Mouse (Mus musculus) adrenal gland, postnatal 14 days (tissue): Measurements from ENCODE around the gene Shf. TPM values are rescaled to one million over a fixed set of nuclear protein-coding genes. Genes with fewer than 3 reads are reported as not detected.

Experiments
- DNase-seq: peaks from one replicate; pipeline ENCODE4 v3.0.0; 2021; ENCODE audit warnings: mixed read lengths
- total RNA-seq: library from RNA; stranded (reverse); gene quantifications from 2 replicates; pipeline ENCODE4 v1.2.3, GENCODE M21; 2021

Gene Shf
- total RNA-seq, 1 experiment from 2014 or later = 11.7 TPM

DNA sequence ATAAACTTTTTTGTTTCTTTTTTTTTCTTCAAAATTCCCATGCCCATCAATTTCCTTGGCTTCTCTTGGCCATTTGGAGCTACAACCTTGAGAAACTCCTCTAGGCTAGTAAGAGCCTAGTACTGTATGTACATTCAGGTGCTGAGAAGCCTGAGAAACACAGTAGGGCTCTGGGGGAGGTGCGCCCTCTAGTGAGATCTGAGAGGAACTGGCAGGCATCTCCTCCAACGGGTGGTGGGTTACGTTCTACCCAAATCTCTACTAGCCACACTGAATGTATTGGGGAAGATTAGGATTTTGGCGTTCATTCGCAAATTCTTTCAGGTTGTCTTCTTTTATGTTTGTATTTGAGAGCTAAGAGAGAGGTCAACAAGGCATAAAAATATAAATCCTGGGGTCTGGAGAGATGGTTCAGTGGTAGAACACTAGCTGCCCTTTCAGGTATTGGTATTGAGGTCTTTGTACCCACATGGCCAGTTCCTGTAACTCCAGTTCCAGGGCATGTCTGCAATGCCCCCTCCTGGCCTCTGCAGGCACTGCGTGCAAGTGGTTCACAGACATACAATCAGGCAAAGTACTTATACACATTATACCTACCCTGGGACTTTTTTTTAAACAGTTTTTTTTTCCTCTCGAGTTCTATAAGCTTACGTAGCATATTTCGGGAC lies 66.3 kb downstream of the Shf start:
- DNase-seq = peak; percentile 73

DNA sequence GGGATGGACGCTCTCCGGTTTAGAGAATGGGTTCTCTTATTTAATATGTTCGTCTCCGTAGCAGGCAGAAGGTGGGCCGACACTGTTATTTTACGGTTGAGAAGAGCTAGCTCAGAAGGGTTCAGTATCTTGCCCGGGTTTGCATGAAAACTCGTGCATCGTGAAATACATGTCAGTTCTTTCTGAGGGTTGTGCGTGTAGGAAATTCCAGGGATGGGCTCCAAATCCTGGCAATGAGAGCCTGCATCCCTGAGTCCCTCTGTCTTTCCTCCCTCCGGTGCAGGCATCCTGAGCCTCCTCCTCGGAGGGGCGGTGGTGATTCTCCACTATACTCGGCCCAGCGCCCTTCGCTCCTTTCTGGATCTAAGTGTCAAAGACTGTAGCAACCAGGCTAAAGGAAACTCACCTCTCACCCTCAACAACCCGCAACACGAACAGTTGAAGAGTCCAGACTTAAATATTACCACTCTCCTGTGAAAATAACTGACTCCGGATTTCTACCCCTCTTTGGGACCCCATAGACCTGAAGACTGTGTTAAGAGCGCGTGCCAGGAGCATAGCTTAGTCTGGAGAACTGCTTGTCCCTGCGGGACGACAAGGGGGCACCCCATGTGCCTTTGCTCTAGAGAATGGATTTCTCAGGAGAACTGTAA lies 66.9 kb downstream of the Shf start:
- no peak for DNase-seq

DNA sequence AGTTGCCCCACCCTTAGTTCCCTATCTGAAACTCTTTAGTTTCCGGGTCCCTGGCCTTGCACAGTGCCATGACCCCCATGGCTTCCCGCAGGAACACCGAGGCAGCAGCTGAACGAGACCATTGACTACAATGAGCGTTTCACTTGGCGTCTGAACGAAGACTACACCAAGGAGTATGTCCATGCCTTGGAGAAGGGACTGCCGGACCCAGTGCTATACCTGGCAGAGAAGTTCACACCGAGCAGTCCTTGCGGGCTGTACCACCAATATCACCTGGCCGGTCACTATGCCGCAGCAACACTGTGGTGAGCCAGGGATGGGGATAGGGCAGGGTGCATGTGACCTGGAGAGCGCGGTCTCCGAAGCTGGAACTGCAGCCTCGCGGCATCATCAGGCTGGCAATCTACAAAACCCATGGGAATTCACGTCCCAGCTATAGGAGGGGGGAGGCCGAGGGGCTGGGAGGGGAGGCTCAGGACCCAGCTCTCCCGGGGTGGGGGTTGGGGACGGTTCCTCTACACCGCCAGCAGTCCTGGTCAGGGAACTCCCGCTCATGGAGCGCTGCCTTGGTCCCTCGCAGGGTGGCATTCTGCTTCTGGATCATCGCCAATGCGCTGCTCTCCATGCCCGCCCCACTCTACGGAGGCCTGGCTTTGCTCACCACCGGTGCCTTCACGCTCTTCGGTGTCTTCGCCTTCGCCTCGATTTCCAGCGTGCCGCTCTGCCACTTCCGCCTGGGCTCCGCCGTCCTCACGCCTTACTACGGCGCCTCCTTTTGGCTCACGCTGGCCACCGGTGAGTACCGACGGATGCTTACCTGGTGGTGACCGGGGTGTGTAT lies 67.7 kb downstream of the Shf start:
- peak; percentile 59 for DNase-seq

DNA sequence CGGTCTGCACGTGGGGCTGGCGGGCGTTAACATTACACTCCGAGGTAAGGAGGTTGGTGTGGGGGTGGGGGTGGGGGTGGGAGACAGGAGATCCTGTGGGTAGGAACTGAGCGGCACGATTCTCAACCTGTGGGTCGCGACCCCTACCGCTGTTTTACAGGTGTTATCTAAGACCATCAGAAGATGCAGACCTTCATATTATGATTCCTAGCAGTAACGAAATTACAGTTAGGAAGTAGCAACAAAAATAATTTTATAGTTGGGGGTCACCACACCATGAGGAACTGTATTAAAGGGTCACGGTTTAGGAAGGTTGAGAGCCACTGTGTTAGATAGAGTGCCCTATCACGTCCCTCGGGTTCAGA lies 68.3 kb downstream of the Shf start:
- no peak for DNase-seq

DNA sequence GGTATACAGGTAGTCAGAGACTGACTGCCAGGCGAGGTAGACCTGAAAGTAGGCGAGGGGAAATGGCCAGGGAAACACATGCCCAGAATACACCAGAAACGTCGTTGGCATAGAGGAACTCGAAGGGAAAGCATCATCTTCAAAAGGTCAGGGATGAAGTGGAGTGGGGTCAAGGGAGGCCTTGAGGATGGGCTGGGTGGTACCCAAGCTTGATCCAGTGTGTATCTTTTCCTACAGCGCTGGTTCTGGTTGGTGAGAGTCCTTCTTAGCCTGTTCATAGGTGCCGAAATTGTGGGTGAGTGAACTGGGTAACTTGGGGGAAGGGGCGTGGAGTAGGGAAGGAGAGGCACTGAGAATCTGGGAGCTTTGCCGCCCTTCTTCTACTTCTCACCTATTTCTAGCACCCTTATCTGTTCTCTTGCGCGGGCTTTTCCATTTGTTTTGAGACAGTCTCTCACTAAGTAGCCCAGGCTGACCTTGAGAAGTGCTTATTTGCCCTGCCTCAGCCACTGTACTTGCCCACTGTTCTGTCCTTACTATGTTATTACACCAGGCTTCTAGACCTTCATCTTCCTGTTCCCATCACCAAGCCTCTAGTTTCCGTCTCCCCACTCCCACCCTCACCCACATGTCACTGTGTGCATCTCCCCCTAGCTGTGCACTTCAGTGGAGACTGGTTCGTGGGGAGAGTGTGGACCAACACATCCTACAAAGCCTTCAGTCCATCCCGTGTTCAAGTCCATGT lies 68.9 kb downstream of the Shf start:
- DNase-seq = no peak

Other genes starting within 250 kb of the Shf start
- gene B2m, start 221.5 kb downstream of the Shf start, total RNA-seq = 400 and 401 TPM in 2 replicates
- gene Trim69, start 208.5 kb downstream of the Shf start, total RNA-seq = not detected in 2 replicates
- gene Patl2, start 183.0 kb downstream of the Shf start, total RNA-seq = 0.26 TPM in 1 of 2 replicates, not detected in the other
- not detected in 2 replicates for gene Terb2, start 182.9 kb downstream of the Shf start, total RNA-seq
- gene Sord, start 134.4 kb downstream of the Shf start, total RNA-seq = 61.6 and 101 TPM in 2 replicates
- 0.07 and 0.11 TPM in 2 replicates for gene Duox2, start 70.7 kb downstream of the Shf start, total RNA-seq
- not detected in 2 replicates for gene Duoxa2, start 70.3 kb downstream of the Shf start, total RNA-seq
- gene Duoxa1, start 55.4 kb downstream of the Shf start, total RNA-seq = 0.41 TPM in 1 of 2 replicates, not detected in the other
- 0.08 TPM in 1 of 2 replicates, not detected in the other for gene Duox1, start 53.5 kb downstream of the Shf start, total RNA-seq
- gene Slc28a2, start 57.3 kb upstream of the Shf start, total RNA-seq = 11.1 and 18.9 TPM in 2 replicates
- gene Gm14085, start 115.8 kb upstream of the Shf start, total RNA-seq = 0.30 and 1.3 TPM in 2 replicates
- 5.2 and 5.6 TPM in 2 replicates for gene Gatm, start 242.1 kb upstream of the Shf start, total RNA-seq